Mouse (Mus musculus): Measurements from ENCODE around the gene Chd2. TPM values are rescaled to one million over a fixed set of nuclear protein-coding genes. Genes with fewer than 3 reads are reported as not detected.

The Chd2 gene
- polyA plus RNA-seq, 1 experiment from 2014 or later: 41.8 TPM

DNA sequence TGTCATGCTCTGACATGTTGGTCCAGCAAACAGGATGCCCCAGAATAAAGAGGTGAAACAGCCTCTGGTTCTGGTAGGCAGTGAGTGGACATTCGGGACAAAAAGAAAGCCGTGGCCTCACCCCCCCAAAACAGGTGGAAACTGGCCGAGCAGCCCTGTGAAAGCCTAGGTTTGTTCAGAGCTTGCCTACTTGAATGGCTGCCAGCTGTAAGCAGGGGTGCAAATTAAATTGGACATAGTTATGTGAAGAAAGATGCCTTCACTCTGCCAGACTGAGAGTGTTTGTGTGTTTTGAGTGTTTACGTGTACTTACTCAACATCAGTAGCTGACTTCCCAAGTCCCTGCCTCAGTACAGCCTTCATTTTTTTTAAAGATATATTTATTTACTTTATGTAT is 147.6 kb downstream of the Chd2 start:
- ATAC-seq (ENCODE audit: low read depth): no peak
- Histone ChIP-seq H3K9me3 (ENCODE audit: control insufficient read depth, low read length) (no peaks in the 10 kb centered on the region), H3K27ac (ENCODE audit: low read depth, low read length) (peak overlapping the region; percentile 91), H3K4me3 (ENCODE audit: low read depth, low read length) (peak overlapping the region; percentile 55), H3K4me1 (ENCODE audit: control insufficient read depth, insufficient read depth, low read length) (peaks cover 38% of the 10 kb centered on the region), H3K4me2 (ENCODE audit: low read depth, low read length) (peak overlapping the region; percentile 83), H3K36me3 (ENCODE audit: control insufficient read depth, insufficient read depth, low read length) (no peaks in the 10 kb centered on the region), H3K9ac (replicated peaks; ENCODE audit: low read depth, low read length) (peak overlapping the region; percentile 77; the same call in 1 of the 2 replicates), H3K27me3 (ENCODE audit: control insufficient read depth, insufficient read depth, low read length) (no peaks in the 10 kb centered on the region)
- 27% methylated on average over 4 of the region's 4 CpGs for WGBS

DNA sequence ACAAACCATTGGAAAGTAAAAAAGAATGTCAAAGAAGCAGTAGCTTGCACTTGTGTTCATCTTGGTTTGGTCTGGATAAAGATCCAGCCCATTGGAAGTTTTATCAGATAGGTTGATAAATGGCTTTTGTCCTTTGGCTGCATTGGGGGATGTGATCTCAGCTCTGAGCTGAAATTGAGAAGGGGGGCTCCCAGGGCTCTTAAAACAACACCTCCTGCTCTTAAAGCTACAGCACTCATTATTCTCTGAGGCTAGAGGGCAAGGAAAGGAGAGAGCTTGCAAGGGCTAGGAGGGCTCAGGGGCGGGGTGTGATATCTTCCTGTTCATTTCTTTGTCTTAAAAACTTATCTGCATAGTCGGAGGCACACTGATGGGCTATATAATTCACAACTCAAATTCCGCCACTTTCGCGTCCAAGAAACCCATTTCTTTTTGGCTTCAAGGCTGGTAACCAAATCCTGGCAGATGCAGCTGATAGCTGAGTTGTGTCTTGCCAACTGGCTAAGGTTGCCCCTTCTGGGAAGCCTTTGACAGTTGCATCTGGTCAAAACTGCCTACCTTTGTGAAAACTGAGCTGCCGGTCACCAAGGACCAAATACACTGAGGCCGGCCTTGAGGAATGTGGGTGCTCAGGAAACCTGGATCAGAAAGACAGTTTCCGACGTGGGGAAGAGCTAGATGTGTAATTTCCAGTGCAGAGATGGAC is 148.2 kb downstream of the Chd2 start:
- Histone ChIP-seq H3K27me3 (ENCODE audit: control insufficient read depth, insufficient read depth, low read length) (no peaks in the 10 kb centered on the region), H3K36me3 (ENCODE audit: control insufficient read depth, insufficient read depth, low read length) (no peaks in the 10 kb centered on the region), H3K9me3 (ENCODE audit: control insufficient read depth, low read length) (no peaks in the 10 kb centered on the region), H3K27ac (ENCODE audit: low read depth, low read length) (peak overlapping the region; percentile 91), H3K4me3 (ENCODE audit: low read depth, low read length) (peak overlapping the region; percentile 55), H3K9ac (replicated peaks; ENCODE audit: low read depth, low read length) (peak overlapping the region; percentile 77; the same call in 1 of the 2 replicates), H3K4me2 (ENCODE audit: low read depth, low read length) (peak overlapping the region; percentile 83), H3K4me1 (ENCODE audit: control insufficient read depth, insufficient read depth, low read length) (peaks cover 33% of the 10 kb centered on the region)
- ATAC-seq (ENCODE audit: low read depth): no peak
- whole genome bisulfite sequencing: 21% methylated on average over 9 of the region's 9 CpGs

DNA sequence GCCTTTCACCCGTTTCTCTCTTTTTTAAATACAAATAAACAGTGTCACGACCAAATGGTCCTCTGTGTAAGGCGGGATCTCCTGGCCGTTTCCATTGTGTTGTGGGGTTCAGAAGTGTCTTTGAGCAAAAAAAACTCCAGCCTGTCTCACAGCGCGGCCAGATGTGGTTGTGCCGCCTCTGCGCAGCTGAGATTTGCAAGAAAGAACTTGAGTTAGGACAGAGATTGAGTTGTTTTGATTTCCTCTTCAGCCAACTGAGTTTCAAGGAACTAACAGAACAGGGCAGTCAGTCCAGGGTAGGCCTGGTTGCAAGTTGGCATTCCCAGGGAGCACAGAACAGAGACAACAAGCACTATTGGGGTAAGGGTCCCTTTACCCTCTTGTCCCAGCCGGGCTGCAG is 149.3 kb downstream of the Chd2 start:
- Histone ChIP-seq H3K27ac (ENCODE audit: low read depth, low read length) (peak overlapping the region; percentile 91), H3K27me3 (ENCODE audit: control insufficient read depth, insufficient read depth, low read length) (no peaks in the 10 kb centered on the region), H3K4me3 (ENCODE audit: low read depth, low read length) (peak overlapping the region; percentile 55), H3K9ac (replicated peaks; ENCODE audit: low read depth, low read length) (peak overlapping the region; percentile 77), H3K9me3 (ENCODE audit: control insufficient read depth, low read length) (no peaks in the 10 kb centered on the region), H3K4me2 (ENCODE audit: low read depth, low read length) (peak overlapping the region; percentile 83), H3K4me1 (ENCODE audit: control insufficient read depth, insufficient read depth, low read length) (peaks cover 24% of the 10 kb centered on the region), H3K36me3 (ENCODE audit: control insufficient read depth, insufficient read depth, low read length) (no peaks in the 10 kb centered on the region)
- WGBS: 2% methylated on average over 9 of the region's 9 CpGs
- ATAC-seq (ENCODE audit: low read depth): no peak

DNA sequence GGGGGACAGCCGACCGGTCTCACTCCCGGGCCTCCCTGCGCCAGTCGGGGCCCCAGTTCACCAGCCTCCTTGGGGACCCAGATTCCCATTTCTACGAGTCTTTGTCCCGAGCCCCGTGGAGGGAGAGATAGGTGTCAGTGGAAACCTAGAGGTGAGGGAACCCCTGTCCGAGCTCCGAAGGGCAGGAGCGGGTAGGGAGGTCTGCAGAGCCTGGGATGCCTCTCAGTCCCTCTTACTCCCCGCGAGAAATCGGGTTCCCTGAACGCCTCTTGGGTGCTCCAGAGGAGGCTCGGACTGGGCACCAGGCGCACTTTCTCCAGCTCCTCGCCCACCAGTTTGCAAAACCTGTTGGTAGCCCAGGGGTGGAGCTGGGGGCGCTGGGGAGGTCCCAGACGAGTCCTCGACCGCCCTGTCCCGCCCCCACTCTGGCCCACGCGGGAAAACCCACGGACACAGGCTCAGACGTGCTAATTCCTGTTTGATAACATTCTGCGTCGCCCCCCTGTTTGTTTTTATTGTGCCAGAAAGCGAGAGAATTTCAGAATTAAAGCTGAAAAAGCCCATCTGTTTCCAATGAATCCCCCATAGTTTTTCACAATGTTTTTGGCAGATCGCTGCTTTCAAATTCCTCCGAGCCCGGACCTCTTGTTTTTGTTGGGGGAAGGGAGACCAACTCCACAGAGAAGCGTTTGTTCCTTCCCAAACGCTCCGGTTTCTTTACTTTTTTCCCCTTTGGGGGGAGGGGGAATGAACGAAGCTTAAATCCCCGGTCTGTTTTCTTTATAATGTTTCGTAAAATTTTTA is 149.9 kb downstream of the Chd2 start:
- peak; percentile 9; the same call in 1 of the 2 replicates for ATAC-seq (ENCODE audit: low read depth)

GRCm38 (mm10) chr7:73391002-73391517 is 150.6 kb downstream of the Chd2 start:
- Histone ChIP-seq H3K4me2 (ENCODE audit: low read depth, low read length) (peak overlapping the region; percentile 83), H3K9ac (replicated peaks; ENCODE audit: low read depth, low read length) (peak overlapping the region; percentile 77), H3K9me3 (ENCODE audit: control insufficient read depth, low read length) (no peaks in the 10 kb centered on the region), H3K4me1 (ENCODE audit: control insufficient read depth, insufficient read depth, low read length) (peaks cover 29% of the 10 kb centered on the region; the same call in 1 of the 2 replicates), H3K36me3 (ENCODE audit: control insufficient read depth, insufficient read depth, low read length) (no peaks in the 10 kb centered on the region), H3K4me3 (ENCODE audit: low read depth, low read length) (peak overlapping the region; percentile 55), H3K27me3 (ENCODE audit: control insufficient read depth, insufficient read depth, low read length) (no peaks in the 10 kb centered on the region), H3K27ac (ENCODE audit: low read depth, low read length) (peak overlapping the region; percentile 91)
- peak; percentile 77 for ATAC-seq (ENCODE audit: low read depth)
- WGBS: 0% methylated on average over 29 of the region's 42 CpGs

More for the DNA sequence above, 149.9 kb downstream of the Chd2 start:
- 1% methylated on average over 39 of the region's 39 CpGs for WGBS
- Histone ChIP-seq H3K36me3 (ENCODE audit: control insufficient read depth, insufficient read depth, low read length) (no peaks in the 10 kb centered on the region), H3K27me3 (ENCODE audit: control insufficient read depth, insufficient read depth, low read length) (no peaks in the 10 kb centered on the region), H3K9ac (replicated peaks; ENCODE audit: low read depth, low read length) (peak overlapping the region; percentile 77), H3K27ac (ENCODE audit: low read depth, low read length) (peak overlapping the region; percentile 91), H3K4me1 (ENCODE audit: control insufficient read depth, insufficient read depth, low read length) (peaks cover 26% of the 10 kb centered on the region), H3K4me3 (ENCODE audit: low read depth, low read length) (peak overlapping the region; percentile 55), H3K9me3 (ENCODE audit: control insufficient read depth, low read length) (no peaks in the 10 kb centered on the region), H3K4me2 (ENCODE audit: low read depth, low read length) (peak overlapping the region; percentile 83)

DNA sequence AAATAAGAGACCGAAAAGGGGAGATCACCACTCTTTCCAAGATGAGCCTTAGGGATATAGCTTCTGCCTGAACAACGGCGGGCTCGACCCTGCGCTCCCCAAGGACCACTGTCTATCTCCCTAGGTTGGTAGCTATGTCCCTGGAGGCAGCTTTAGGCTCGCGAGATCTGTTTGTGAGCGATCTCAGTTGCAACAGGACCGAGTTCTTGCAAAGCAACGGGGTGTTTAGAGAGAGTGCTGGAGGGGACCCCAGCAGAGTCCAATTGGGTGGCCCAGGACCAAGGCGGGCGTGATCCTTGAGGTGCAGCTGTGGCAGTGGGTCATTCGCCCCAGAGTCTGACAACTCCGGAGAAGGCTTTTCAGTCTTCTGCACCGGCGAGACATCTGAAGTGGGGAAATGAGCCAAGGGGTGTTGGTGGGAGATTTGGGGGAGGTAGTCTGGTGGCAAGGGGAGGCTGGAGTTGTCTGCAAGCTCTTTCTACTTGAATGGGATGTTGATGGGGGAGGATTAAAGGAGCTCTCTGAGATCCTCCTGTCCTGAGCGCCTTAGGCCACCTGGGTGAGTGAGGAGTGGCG is 151.1 kb downstream of the Chd2 start:
- peak overlapping the region; percentile 77 for H3K9ac ChIP-seq (replicated peaks; ENCODE audit: low read depth, low read length)
- no peaks in the 10 kb centered on the region for H3K36me3 ChIP-seq (ENCODE audit: control insufficient read depth, insufficient read depth, low read length)
- 1% methylated on average over 18 of the region's 18 CpGs for WGBS
- no peaks in the 10 kb centered on the region for H3K9me3 ChIP-seq (ENCODE audit: control insufficient read depth, low read length)
- H3K4me1 ChIP-seq (ENCODE audit: control insufficient read depth, insufficient read depth, low read length): peaks cover 30% of the 10 kb centered on the region; the same call in 1 of the 2 replicates
- peak overlapping the region; percentile 83 for H3K4me2 ChIP-seq (ENCODE audit: low read depth, low read length)
- H3K27me3 ChIP-seq (ENCODE audit: control insufficient read depth, insufficient read depth, low read length): no peaks in the 10 kb centered on the region
- H3K4me3 ChIP-seq (ENCODE audit: low read depth, low read length): peak overlapping the region; percentile 55
- peak overlapping the region; percentile 91 for H3K27ac ChIP-seq (ENCODE audit: low read depth, low read length)
- peak; percentile 13 for ATAC-seq (ENCODE audit: low read depth)

GRCm38 (mm10) chr7:73389871-73390294 is 151.7 kb downstream of the Chd2 start:
- Histone ChIP-seq H3K27ac (ENCODE audit: low read depth, low read length) (peak overlapping the region; percentile 91), H3K4me1 (ENCODE audit: control insufficient read depth, insufficient read depth, low read length) (peaks cover 30% of the 10 kb centered on the region; the same call in 1 of the 2 replicates), H3K4me3 (ENCODE audit: low read depth, low read length) (peak overlapping the region; percentile 55), H3K9me3 (ENCODE audit: control insufficient read depth, low read length) (no peaks in the 10 kb centered on the region), H3K4me2 (ENCODE audit: low read depth, low read length) (peak overlapping the region; percentile 83), H3K27me3 (ENCODE audit: control insufficient read depth, insufficient read depth, low read length) (no peaks in the 10 kb centered on the region), H3K9ac (replicated peaks; ENCODE audit: low read depth, low read length) (peak overlapping the region; percentile 77), H3K36me3 (ENCODE audit: control insufficient read depth, insufficient read depth, low read length) (no peaks in the 10 kb centered on the region)
- no peak for ATAC-seq (ENCODE audit: low read depth)
- WGBS: 3% methylated on average over 15 of the region's 15 CpGs

- H3K4me1 ChIP-seq (ENCODE audit: control insufficient read depth, insufficient read depth, low read length): peaks cover 30% of the 10 kb centered on the region; the same call in 1 of the 2 replicates
- no peak overlapping the region for H3K4me3 ChIP-seq (ENCODE audit: low read depth, low read length)
- peak overlapping the region; percentile 83 for H3K4me2 ChIP-seq (ENCODE audit: low read depth, low read length)
- 0 out of 2 replicates have a peak overlapping the region, but pooled peaks have one; percentile 4 for H3K9ac ChIP-seq (replicated peaks; ENCODE audit: low read depth, low read length)
- no peaks in the 10 kb centered on the region for H3K27me3 ChIP-seq (ENCODE audit: control insufficient read depth, insufficient read depth, low read length)
- H3K27ac ChIP-seq (ENCODE audit: low read depth, low read length): peak overlapping the region; percentile 34
- WGBS: 5% methylated on average over 9 of the region's 9 CpGs
- no peaks in the 10 kb centered on the region for H3K9me3 ChIP-seq (ENCODE audit: control insufficient read depth, low read length)
- H3K36me3 ChIP-seq (ENCODE audit: control insufficient read depth, insufficient read depth, low read length): no peaks in the 10 kb centered on the region
- ATAC-seq (ENCODE audit: low read depth): no peak
These were observed 152.2 kb downstream of the Chd2 start for GRCm38 (mm10) chr7:73389419-73389818.
